Mouse (Mus musculus) midbrain, postnatal 0 days (tissue): ENCODE measurements around the gene Cacng7. TPM values are rescaled to one million over a fixed set of nuclear protein-coding genes. Genes with fewer than 3 reads are reported as not detected.

ENCODE experiments used
- ATAC-seq: fragments of 200-750 bp; cut with Nextera tagmentation; 2 replicates; pipeline ENCODE4 v1.8.0; 2017; ENCODE audit warnings: moderate number of reproducible peaks, mild to moderate bottlenecking, moderate TSS enrichment, moderate library complexity; ENCODE audit not compliant: low FRiP score
- DNase-seq: peaks from one replicate; pipeline ENCODE4 v3.0.0-alpha.2; 2015; ENCODE audit warnings: low spot score
- H3K27ac ChIP-seq: fragments of 300-500 bp; sonication (generic); 2 replicates; pipeline ENCODE4 v1.5.1; 2014; ENCODE audit warnings: low read depth, mild to moderate bottlenecking, low read length, mixed read lengths
- H3K27me3 ChIP-seq: fragments of 300-500 bp; sonication (generic); 2 replicates; pipeline ENCODE4 v1.6.1; 2014; ENCODE audit warnings: low read length, control low read depth, mixed read lengths; ENCODE audit not compliant: insufficient read depth
- H3K36me3 ChIP-seq: fragments of 300-500 bp; sonication (generic); 2 replicates; pipeline ENCODE4 v1.6.1; 2014; ENCODE audit warnings: low read length, control low read depth, mixed read lengths; ENCODE audit not compliant: insufficient read depth
- H3K4me1 ChIP-seq: fragments of 300-500 bp; sonication (generic); 2 replicates; pipeline ENCODE4 v1.6.1; 2014; ENCODE audit warnings: mild to moderate bottlenecking, control low read depth, antibody characterized with exemption, low read length, mixed read lengths; ENCODE audit not compliant: insufficient read depth
- H3K4me2 ChIP-seq: fragments of 300-500 bp; sonication (generic); 2 replicates; pipeline ENCODE4 v1.6.1; 2014; ENCODE audit warnings: low read depth, mild to moderate bottlenecking, low read length, mixed read lengths; ENCODE audit not compliant: poor library complexity, severe bottlenecking
- H3K4me3 ChIP-seq: fragments of 300-500 bp; sonication (generic); 2 replicates; pipeline ENCODE4 v1.5.1; 2014; ENCODE audit warnings: low read depth, mild to moderate bottlenecking, low read length, moderate library complexity
- H3K9ac ChIP-seq: fragments of 300-500 bp; sonication (generic); replicated peaks from 2 replicates; pipeline ENCODE4 v1.6.1; 2014; ENCODE audit warnings: mild to moderate bottlenecking, low read length, moderate library complexity, mixed read lengths; ENCODE audit not compliant: poor library complexity, severe bottlenecking
- H3K9me3 ChIP-seq: fragments of 300-500 bp; sonication (generic); 2 replicates; pipeline ENCODE4 v1.6.1; 2016; ENCODE audit warnings: low read length, control low read depth
- CTCF ChIP-seq: IDR thresholded peaks from 2 replicates; pipeline ENCODE4 v1.5.1; 2016; ENCODE audit warnings: antibody characterized with exemption, mild to moderate bottlenecking
- WGBS: fragments of 180-500 bp; shearing (Covaris S2); extraction: QIAGEN DNeasy Blood & Tissue Kit; methylation state at CpG from one replicate; pipeline ENCODE4 v1.1.7; 2014; 5-methylcytosine and 5-hydroxymethylcytosine counted together
- polyA plus RNA-seq: library from polyadenylated mRNA; unstranded; fragments of >200 nt; fragmentation: Nextera tagmentation; extraction: Ambion mirVana; gene quantifications from 2 replicates; pipeline ENCODE4 v1.2.1, GENCODE M21; 2015
- total RNA-seq: library from RNA; depleted of rRNA; stranded (reverse); fragments of >200 nt; gene quantifications from 2 replicates; pipeline ENCODE4 v1.2.3, GENCODE M21; 2014

Gene Cacng7
- total and polyA plus RNA-seq, 2 experiments from 2014 or later = 3.7 to 115 TPM

DNA sequence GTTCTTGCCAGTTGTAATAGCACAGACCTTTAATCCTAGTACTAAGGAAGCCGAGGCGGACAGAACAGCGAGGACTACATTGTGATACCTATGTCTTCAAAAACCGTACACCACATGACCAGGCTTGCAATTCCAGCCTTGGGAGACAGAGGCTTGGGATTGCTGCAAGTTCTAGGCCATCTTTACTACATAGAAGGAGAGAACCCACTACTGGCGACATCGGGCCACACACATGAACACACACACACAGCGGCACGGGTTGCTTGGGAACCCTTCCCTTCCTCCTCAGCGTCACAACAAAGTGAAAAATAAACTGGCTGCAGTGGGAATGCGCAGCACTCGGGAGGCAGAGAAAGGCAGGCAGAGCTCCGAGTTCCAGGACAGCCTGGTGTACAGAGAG, 35.6 kb downstream of the Cacng7 start:
- H3K9ac ChIP-seq = no peak overlapping the region
- 0 out of 2 replicates have a peak, but pooled peaks cover 6% of the 10 kb centered on the region for H3K36me3 ChIP-seq
- peak; percentile 50; the same call in 1 of the 2 replicates for ATAC-seq
- H3K9me3 ChIP-seq = no peaks in the 10 kb centered on the region
- H3K27me3 ChIP-seq = no peaks in the 10 kb centered on the region
- H3K4me1 ChIP-seq = peaks cover 2% of the 10 kb centered on the region; the same call in 1 of the 2 replicates
- WGBS = 26% methylated on average over 12 of the region's 12 CpGs
- H3K4me3 ChIP-seq = no peak overlapping the region
- no peak overlapping the region for H3K27ac ChIP-seq
- H3K4me2 ChIP-seq = no peak overlapping the region
- peak; percentile 35 for DNase-seq
- TF ChIP-seq CTCF = peak; percentile 26; the same call in 1 of the 2 replicates

DNA sequence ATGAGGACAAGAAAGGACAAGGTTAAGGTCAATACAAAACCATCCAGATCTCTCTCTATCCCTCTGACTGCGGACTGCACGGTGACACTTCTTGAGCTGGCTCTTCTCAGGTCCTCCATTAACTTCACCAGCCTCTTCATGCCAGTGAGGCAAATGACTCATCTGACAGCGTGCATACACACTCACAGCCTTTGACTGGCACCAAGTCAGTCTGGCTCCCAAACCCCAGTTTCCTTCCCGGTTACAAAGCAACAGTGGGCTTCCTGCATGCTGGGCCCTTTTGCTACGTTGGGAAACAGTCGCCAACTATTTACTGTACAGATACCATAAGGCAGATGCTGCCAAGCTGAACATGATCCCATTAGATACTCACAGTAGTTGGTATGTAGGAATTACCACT, 36.4 kb downstream of the Cacng7 start:
- DNase-seq (no peak), ATAC-seq (no peak)
- no peak for TF ChIP-seq CTCF
- no peaks in the 10 kb centered on the region for H3K9me3 ChIP-seq
- peaks cover 2% of the 10 kb centered on the region; the same call in 1 of the 2 replicates for H3K4me1 ChIP-seq
- no peak overlapping the region for H3K27ac ChIP-seq
- no peak overlapping the region for H3K4me3 ChIP-seq
- no peak overlapping the region for H3K9ac ChIP-seq
- H3K27me3 ChIP-seq = no peaks in the 10 kb centered on the region
- no peak overlapping the region for H3K4me2 ChIP-seq
- WGBS = 76% methylated on average over 6 of the region's 6 CpGs
- 0 out of 2 replicates have a peak, but pooled peaks cover 6% of the 10 kb centered on the region for H3K36me3 ChIP-seq

DNA sequence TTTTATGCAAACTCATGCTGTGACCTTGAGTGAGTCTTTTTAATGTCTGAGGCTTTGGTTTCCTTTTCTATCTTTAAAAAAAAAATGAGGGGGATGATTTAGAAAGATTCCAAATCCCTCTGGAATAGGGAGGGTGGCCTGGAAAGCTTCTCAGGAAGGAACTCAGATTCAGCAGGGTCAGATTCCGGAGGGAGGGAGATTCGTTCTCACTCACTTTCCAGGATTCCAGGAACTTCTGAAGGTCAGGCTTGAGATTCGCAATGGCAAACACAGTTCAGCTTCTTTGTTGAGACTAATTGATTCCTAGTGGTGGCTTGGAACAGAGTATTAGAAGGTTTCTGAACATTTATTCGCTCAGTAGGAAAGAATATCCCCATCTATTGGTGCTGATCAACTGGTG, 37.7 kb downstream of the Cacng7 start:
- no peak for TF ChIP-seq CTCF
- Histone ChIP-seq H3K27me3 (no peaks in the 10 kb centered on the region), H3K9me3 (no peaks in the 10 kb centered on the region), H3K27ac (no peak overlapping the region), H3K9ac (no peak overlapping the region), H3K36me3 (0 out of 2 replicates have a peak, but pooled peaks cover 5% of the 10 kb centered on the region), H3K4me3 (no peak overlapping the region), H3K4me1 (peaks cover 2% of the 10 kb centered on the region; the same call in 1 of the 2 replicates), H3K4me2 (no peak overlapping the region)
- no peak for DNase-seq
- WGBS = 69% methylated on average over 4 of the region's 4 CpGs
- no peak for ATAC-seq

DNA sequence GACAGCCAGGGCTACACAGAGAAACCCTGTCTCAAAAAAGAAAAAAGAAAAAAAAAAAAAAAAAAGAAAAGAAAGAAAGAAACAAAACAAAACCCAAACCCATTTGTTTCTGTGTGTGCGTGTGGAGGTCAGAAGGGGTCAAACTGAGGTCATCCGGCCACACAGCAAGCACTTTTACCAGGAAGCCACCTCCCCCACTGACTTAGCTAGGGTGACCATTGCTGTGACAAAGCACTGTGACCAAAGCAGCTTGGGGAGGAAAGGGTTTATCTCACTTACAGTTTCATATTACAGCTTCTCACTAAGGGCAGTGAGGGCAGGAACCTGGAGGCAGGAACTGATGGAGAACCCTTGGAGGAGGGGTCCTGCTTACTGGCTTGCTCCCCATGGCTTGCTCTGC, 39.6 kb downstream of the Cacng7 start:
- DNase-seq = no peak

DNA sequence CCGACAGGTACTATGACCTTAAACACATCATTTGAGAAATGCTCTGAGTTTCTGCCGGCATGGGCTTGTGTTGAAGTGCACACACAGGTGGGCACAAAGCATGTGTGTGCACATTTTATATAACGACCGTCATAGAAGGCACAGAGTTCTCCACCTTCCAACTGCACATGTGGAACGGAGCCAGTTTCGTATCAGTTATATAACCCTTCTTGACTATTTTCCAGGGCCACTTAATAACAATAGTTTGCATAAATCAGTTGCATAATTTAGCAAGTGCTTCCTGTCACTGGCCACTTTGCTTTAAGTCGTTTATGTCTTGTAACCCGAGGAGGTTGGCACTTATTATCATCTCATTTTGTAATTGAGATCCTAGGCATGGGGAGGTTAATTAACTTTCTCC, 41.0 kb downstream of the Cacng7 start:
- DNase-seq (no peak), ATAC-seq (no peak)
- Histone ChIP-seq H3K27me3 (no peaks in the 10 kb centered on the region), H3K4me2 (no peak overlapping the region), H3K9ac (no peak overlapping the region), H3K4me1 (no peaks in the 10 kb centered on the region), H3K4me3 (no peak overlapping the region), H3K27ac (no peak overlapping the region), H3K9me3 (no peaks in the 10 kb centered on the region), H3K36me3 (no peaks in the 10 kb centered on the region)
- no peak for TF ChIP-seq CTCF
- 87% methylated on average over 8 of the region's 8 CpGs for WGBS

More for the DNA sequence above, 39.6 kb downstream of the Cacng7 start:
- no peaks in the 10 kb centered on the region for H3K36me3 ChIP-seq
- no peak overlapping the region for H3K9ac ChIP-seq
- no peak overlapping the region for H3K4me3 ChIP-seq
- H3K4me2 ChIP-seq = no peak overlapping the region
- no peak for ATAC-seq
- TF ChIP-seq CTCF = no peak
- H3K9me3 ChIP-seq = no peaks in the 10 kb centered on the region
- H3K27me3 ChIP-seq = no peaks in the 10 kb centered on the region
- 68% methylated on average over 2 of the region's 2 CpGs for WGBS
- H3K4me1 ChIP-seq = peaks cover 2% of the 10 kb centered on the region; the same call in 1 of the 2 replicates
- no peak overlapping the region for H3K27ac ChIP-seq

DNA sequence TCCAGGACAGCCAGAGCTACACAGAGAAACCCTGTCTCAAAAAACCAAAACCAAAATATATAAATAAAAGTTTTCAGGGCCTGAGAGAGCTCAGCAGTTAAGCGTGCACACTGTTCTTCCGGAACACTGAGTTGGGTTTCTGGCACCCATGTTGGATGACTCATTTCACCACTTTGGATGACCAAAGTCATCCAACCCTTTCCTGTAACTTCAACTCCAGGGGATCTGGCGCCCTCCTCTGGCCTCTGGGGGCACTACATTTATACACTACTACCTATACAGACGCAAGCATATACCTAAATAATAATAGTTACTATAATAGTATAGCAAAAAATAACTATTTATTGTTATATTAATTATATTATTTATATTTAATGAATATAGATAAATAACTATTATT, 44.1 kb downstream of the Cacng7 start:
- no peaks in the 10 kb centered on the region for H3K36me3 ChIP-seq
- TF ChIP-seq CTCF = peak; percentile 62
- no peaks in the 10 kb centered on the region for H3K27me3 ChIP-seq
- no peak overlapping the region for H3K4me2 ChIP-seq
- H3K4me3 ChIP-seq = no peak overlapping the region
- H3K9me3 ChIP-seq = no peaks in the 10 kb centered on the region
- DNase-seq (no peak), ATAC-seq (no peak)
- WGBS = 53% methylated on average over 4 of the region's 4 CpGs
- no peak overlapping the region for H3K9ac ChIP-seq
- no peak overlapping the region for H3K27ac ChIP-seq
- no peaks in the 10 kb centered on the region for H3K4me1 ChIP-seq
